Mouse (Mus musculus): ENCODE results near the gene Naaladl1. TPM values are rescaled to one million over a fixed set of nuclear protein-coding genes. Genes with fewer than 3 reads are reported as not detected.
A peak's percentile ranks its signal among the peaks of the same experiment; 100 is the strongest.
"Not testable (repeated sequence)": the region's sequence is repeated elsewhere in the genome, so short reads cannot be mapped to it uniquely, and the experiment has no call there.

The Naaladl1 gene
- polyA plus RNA-seq, 1 experiment from 2014 or later = 0.47 TPM

- ATAC-seq (ENCODE audit: insufficient number of reproducible peaks, low FRiP score, low TSS enrichment, low read depth) = peak; percentile 33; the same call in 1 of the 2 replicates
- Histone ChIP-seq H3K9ac (ENCODE audit: low read length) (peak overlapping the region; percentile 87), H3K4me1 (ENCODE audit: control insufficient read depth, insufficient read depth, low read length) (peaks cover 3% of the 10 kb centered on the region), H3K36me3 (ENCODE audit: control insufficient read depth, insufficient read depth, low read length) (peaks cover 13% of the 10 kb centered on the region), H3K27me3 (ENCODE audit: control insufficient read depth, insufficient read depth, low read length) (no peaks in the 10 kb centered on the region), H3K4me2 (ENCODE audit: low read depth, severe bottlenecking) (peak overlapping the region; percentile 90), H3K27ac (replicated peaks; ENCODE audit: low read depth, low read length) (peak overlapping the region; percentile 96; the same call in 1 of the 2 replicates), H3K9me3 (ENCODE audit: control insufficient read depth, low read length) (no peaks in the 10 kb centered on the region), H3K4me3 (ENCODE audit: low read depth, low read length) (peak overlapping the region; percentile 69)
- no peak for DNase-seq (ENCODE audit: low spot score)
- 4% methylated on average over 8 of the region's 8 CpGs for WGBS
Measured at GRCm38 (mm10) chr19:6118677-6119185, 13.1 kb downstream of the Naaladl1 start.

GRCm38 (mm10) chr19:6121761-6122160 is 16.2 kb downstream of the Naaladl1 start:
- no peaks in the 10 kb centered on the region for H3K27me3 ChIP-seq (ENCODE audit: control insufficient read depth, insufficient read depth, low read length)
- DNase-seq (ENCODE audit: low spot score) (no peak), ATAC-seq (ENCODE audit: insufficient number of reproducible peaks, low FRiP score, low TSS enrichment, low read depth) (no peak)
- H3K4me3 ChIP-seq (ENCODE audit: low read depth, low read length) = no peak overlapping the region
- WGBS = 18% methylated on average over 19 of the region's 19 CpGs
- H3K4me1 ChIP-seq (ENCODE audit: control insufficient read depth, insufficient read depth, low read length) = peaks cover 3% of the 10 kb centered on the region
- H3K9me3 ChIP-seq (ENCODE audit: control insufficient read depth, low read length) = no peaks in the 10 kb centered on the region
- peaks cover 2% of the 10 kb centered on the region; the same call in 1 of the 2 replicates for H3K36me3 ChIP-seq (ENCODE audit: control insufficient read depth, insufficient read depth, low read length)
- H3K4me2 ChIP-seq (ENCODE audit: low read depth, severe bottlenecking) = no peak overlapping the region
- no peak overlapping the region for H3K27ac ChIP-seq (replicated peaks; ENCODE audit: low read depth, low read length)
- H3K9ac ChIP-seq (ENCODE audit: low read length) = no peak overlapping the region; the same call in 1 of the 2 replicates

- H3K27ac ChIP-seq (replicated peaks; ENCODE audit: low read depth, low read length) = no peak overlapping the region
- ATAC-seq (ENCODE audit: insufficient number of reproducible peaks, low FRiP score, low TSS enrichment, low read depth) (no peak), DNase-seq (ENCODE audit: low spot score) (no peak)
- peaks cover 2% of the 10 kb centered on the region; the same call in 1 of the 2 replicates for H3K36me3 ChIP-seq (ENCODE audit: control insufficient read depth, insufficient read depth, low read length)
- H3K27me3 ChIP-seq (ENCODE audit: control insufficient read depth, insufficient read depth, low read length) = no peaks in the 10 kb centered on the region
- H3K9me3 ChIP-seq (ENCODE audit: control insufficient read depth, low read length) = no peaks in the 10 kb centered on the region
- no peak overlapping the region for H3K4me2 ChIP-seq (ENCODE audit: low read depth, severe bottlenecking)
- H3K4me3 ChIP-seq (ENCODE audit: low read depth, low read length) = no peak overlapping the region
- WGBS = 66% methylated on average over 8 of the region's 8 CpGs
- H3K4me1 ChIP-seq (ENCODE audit: control insufficient read depth, insufficient read depth, low read length) = no peaks in the 10 kb centered on the region
- H3K9ac ChIP-seq (ENCODE audit: low read length) = no peak overlapping the region
Measured at GRCm38 (mm10) chr19:6123330-6123729, 17.7 kb downstream of the Naaladl1 start.

GRCm38 (mm10) chr19:6124898-6125297 is 19.3 kb downstream of the Naaladl1 start:
- DNase-seq (ENCODE audit: low spot score) (no peak), ATAC-seq (ENCODE audit: insufficient number of reproducible peaks, low FRiP score, low TSS enrichment, low read depth) (no peak)
- Histone ChIP-seq H3K27ac (replicated peaks; ENCODE audit: low read depth, low read length) (no peak overlapping the region), H3K9me3 (ENCODE audit: control insufficient read depth, low read length) (no peaks in the 10 kb centered on the region), H3K4me3 (ENCODE audit: low read depth, low read length) (no peak overlapping the region), H3K4me1 (ENCODE audit: control insufficient read depth, insufficient read depth, low read length) (no peaks in the 10 kb centered on the region), H3K36me3 (ENCODE audit: control insufficient read depth, insufficient read depth, low read length) (peaks cover 2% of the 10 kb centered on the region; the same call in 1 of the 2 replicates), H3K9ac (ENCODE audit: low read length) (no peak overlapping the region), H3K27me3 (ENCODE audit: control insufficient read depth, insufficient read depth, low read length) (no peaks in the 10 kb centered on the region), H3K4me2 (ENCODE audit: low read depth, severe bottlenecking) (no peak overlapping the region)
- WGBS = 93% methylated on average over 2 of the region's 2 CpGs

- DNase-seq (ENCODE audit: low spot score) (peak; percentile 71), ATAC-seq (ENCODE audit: insufficient number of reproducible peaks, low FRiP score, low TSS enrichment, low read depth) (no peak)
- Histone ChIP-seq H3K4me3 (ENCODE audit: low read depth, low read length) (no peak overlapping the region), H3K9me3 (ENCODE audit: control insufficient read depth, low read length) (no peaks in the 10 kb centered on the region), H3K36me3 (ENCODE audit: control insufficient read depth, insufficient read depth, low read length) (no peaks in the 10 kb centered on the region), H3K9ac (ENCODE audit: low read length) (no peak overlapping the region), H3K4me1 (ENCODE audit: control insufficient read depth, insufficient read depth, low read length) (no peaks in the 10 kb centered on the region), H3K4me2 (ENCODE audit: low read depth, severe bottlenecking) (no peak overlapping the region), H3K27ac (replicated peaks; ENCODE audit: low read depth, low read length) (no peak overlapping the region), H3K27me3 (ENCODE audit: control insufficient read depth, insufficient read depth, low read length) (no peaks in the 10 kb centered on the region)
- WGBS = 19% methylated on average over 4 of the region's 4 CpGs
Measured at GRCm38 (mm10) chr19:6126289-6126688, 20.7 kb downstream of the Naaladl1 start.

GRCm38 (mm10) chr19:6126789-6127580 is 21.4 kb downstream of the Naaladl1 start:
- DNase-seq (ENCODE audit: low spot score) = no peak
- H3K4me1 ChIP-seq (ENCODE audit: control insufficient read depth, insufficient read depth, low read length) = no peaks in the 10 kb centered on the region
- no peaks in the 10 kb centered on the region for H3K27me3 ChIP-seq (ENCODE audit: control insufficient read depth, insufficient read depth, low read length)
- no peak overlapping the region for H3K9ac ChIP-seq (ENCODE audit: low read length)
- H3K9me3 ChIP-seq (ENCODE audit: control insufficient read depth, low read length) = no peaks in the 10 kb centered on the region
- peak overlapping the region; percentile 39; the same call in 1 of the 2 replicates for H3K4me2 ChIP-seq (ENCODE audit: low read depth, severe bottlenecking)
- H3K36me3 ChIP-seq (ENCODE audit: control insufficient read depth, insufficient read depth, low read length) = no peaks in the 10 kb centered on the region
- WGBS = 76% methylated on average over 10 of the region's 10 CpGs
- peak overlapping the region; percentile 41 for H3K4me3 ChIP-seq (ENCODE audit: low read depth, low read length)
- ATAC-seq (ENCODE audit: insufficient number of reproducible peaks, low FRiP score, low TSS enrichment, low read depth) = no peak
- H3K27ac ChIP-seq (replicated peaks; ENCODE audit: low read depth, low read length) = no peak overlapping the region

GRCm38 (mm10) chr19:6127760-6128341 is 22.3 kb downstream of the Naaladl1 start, which contains the start of gene Snx15:
Snx15 (minus strand) TSS chr19:6128304.
- Histone ChIP-seq H3K27me3 (ENCODE audit: control insufficient read depth, insufficient read depth, low read length) (no peaks in the 10 kb centered on the region), H3K27ac (replicated peaks; ENCODE audit: low read depth, low read length) (peak within 1 kb of the TSS; percentile 23; the same call in 1 of the 2 replicates), H3K9me3 (ENCODE audit: control insufficient read depth, low read length) (no peaks in the 10 kb centered on the region), H3K9ac (ENCODE audit: low read length) (peak within 1 kb of the TSS; percentile 42), H3K4me3 (ENCODE audit: low read depth, low read length) (peak within 1 kb of the TSS; percentile 41), H3K4me1 (ENCODE audit: control insufficient read depth, insufficient read depth, low read length) (no peaks in the 10 kb centered on the region), H3K36me3 (ENCODE audit: control insufficient read depth, insufficient read depth, low read length) (no peaks in the 10 kb centered on the region), H3K4me2 (ENCODE audit: low read depth, severe bottlenecking) (peak within 1 kb of the TSS; percentile 39)
- WGBS = under 1% methylated on average over 32 of the region's 32 CpGs
- DNase-seq (ENCODE audit: low spot score) (peak; percentile 93), ATAC-seq (ENCODE audit: insufficient number of reproducible peaks, low FRiP score, low TSS enrichment, low read depth) (peak; percentile 88)

GRCm38 (mm10) chr19:6130414-6131128 is 25.0 kb downstream of the Naaladl1 start:
- H3K4me1 ChIP-seq (ENCODE audit: control insufficient read depth, insufficient read depth, low read length); H3K4me3 ChIP-seq (ENCODE audit: low read depth, low read length); H3K27me3 ChIP-seq (ENCODE audit: control insufficient read depth, insufficient read depth, low read length); ATAC-seq (ENCODE audit: insufficient number of reproducible peaks, low FRiP score, low TSS enrichment, low read depth); H3K36me3 ChIP-seq (ENCODE audit: control insufficient read depth, insufficient read depth, low read length); H3K27ac ChIP-seq (replicated peaks; ENCODE audit: low read depth, low read length); H3K9me3 ChIP-seq (ENCODE audit: control insufficient read depth, low read length); H3K9ac ChIP-seq (ENCODE audit: low read length); H3K4me2 ChIP-seq (ENCODE audit: low read depth, severe bottlenecking); DNase-seq (ENCODE audit: low spot score): not testable (repeated sequence)
- WGBS = 82% methylated on average over 7 of the region's 7 CpGs

All from limb, embryonic 11.5 days (tissue).